Mouse (Mus musculus): ENCODE results near the gene Wdpcp.

- TF ChIP-seq USF1 (IDR thresholded peaks at IDR 0.05; ENCODE audit: low read depth) (no peak), CTCF (IDR thresholded peaks at IDR 0.05; ENCODE audit: control insufficient read depth, insufficient read depth, insufficient read length) (no peak), MYOD1 (IDR thresholded peaks at IDR 0.05; ENCODE audit: control insufficient read depth, insufficient read length, low read depth) (no peak), CEBPB (IDR thresholded peaks at IDR 0.05; ENCODE audit: low read depth) (no peak)
Observed at GRCm38 (mm10) chr11:21763201-21763600, 191.2 kb downstream of the Wdpcp start.
